In the genomic region with DNA sequence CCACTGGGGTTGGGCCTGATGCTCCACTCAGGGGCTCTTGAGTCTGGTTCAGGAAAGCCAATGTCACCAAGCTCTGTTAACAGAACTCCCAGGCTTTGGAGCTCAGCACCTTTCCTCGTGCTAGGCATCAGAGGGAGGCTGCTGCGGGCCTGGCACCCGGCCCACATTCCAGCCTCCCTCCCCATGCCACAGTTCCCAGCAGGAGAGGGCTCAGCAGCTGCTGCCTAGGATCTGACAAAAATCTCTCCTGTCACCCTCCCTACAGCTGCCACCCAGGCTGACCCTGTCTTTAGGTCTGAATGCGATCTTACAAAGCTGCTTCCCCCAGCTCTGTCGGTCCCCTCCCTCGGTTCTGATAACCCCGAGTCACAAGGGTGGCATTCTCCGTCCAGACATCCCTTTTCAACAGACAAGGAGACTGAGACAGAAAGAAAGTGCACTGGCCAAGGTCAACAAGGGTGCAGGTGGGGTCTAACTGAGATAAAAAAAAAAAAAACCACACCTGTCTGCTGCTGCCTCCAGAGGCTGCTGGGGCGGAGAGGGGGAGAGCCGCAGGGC, we compare ENCODE assay signal across 10 mouse cellular contexts. TPM values are rescaled to one million over a fixed set of nuclear protein-coding genes. Genes with fewer than 3 reads are reported as not detected.
DNase-seq lines count a peak whose midpoint lies in the region; ATAC-seq and TF ChIP-seq lines count a peak whose summit lies in the region.
"Had no signal": no experiment of that assay in that cellular context is flagged by ENCODE, and none has a peak within 500 bp of the region (broad histone marks: within the 10 kb centered on the region; RNA-seq: fewer than 3 reads in every experiment).

No protein-coding gene starts in this region.

- H3K36me3 ChIP-seq in heart, postnatal 0 days (replicated peaks; ENCODE audit: control insufficient read depth, insufficient read depth, low read length): 0 out of 2 replicates have a peak, but pooled peaks cover 6% of the 10 kb centered on the region
- no peaks in the 10 kb centered on the region for H3K36me3 ChIP-seq in neural tube, embryonic 14.5 days (ENCODE audit: control insufficient read depth, insufficient read depth, low read length)

- H3K27me3 ChIP-seq in heart, postnatal 0 days (ENCODE audit: control insufficient read depth, insufficient read depth, low read length): no peaks in the 10 kb centered on the region
- no peaks in the 10 kb centered on the region for H3K27me3 ChIP-seq in neural tube, embryonic 14.5 days (ENCODE audit: control insufficient read depth, insufficient read depth, low read length)

- peaks cover 40% of the 10 kb centered on the region for H3K4me1 ChIP-seq in heart, postnatal 0 days (ENCODE audit: control insufficient read depth, insufficient read depth)
- H3K4me1 ChIP-seq in neural tube, embryonic 14.5 days (ENCODE audit: control insufficient read depth, insufficient read depth, low read length): peaks cover 22% of the 10 kb centered on the region

- no peak for TF ChIP-seq CTCF in heart, postnatal 0 days (IDR thresholded peaks at IDR 0.05; ENCODE audit: low read depth)

- TF ChIP-seq EP300 in heart, postnatal 0 days (IDR thresholded peaks at IDR 0.05; ENCODE audit: low read depth): peak; percentile 92

- no peak overlapping the region for H3K9ac ChIP-seq in heart, postnatal 0 days (replicated peaks; ENCODE audit: low read depth, low read length)
- H3K9ac ChIP-seq in neural tube, embryonic 14.5 days (replicated peaks; ENCODE audit: low read depth, low read length): no peak overlapping the region

- no peaks in the 10 kb centered on the region for H3K9me3 ChIP-seq in heart, postnatal 0 days (replicated peaks; ENCODE audit: control insufficient read depth, low read length)
- H3K9me3 ChIP-seq in neural tube, embryonic 14.5 days (ENCODE audit: control insufficient read depth, low read length): no peaks in the 10 kb centered on the region
- H3K9me3 ChIP-seq: G1E had no signal

- ATAC-seq in heart, postnatal 0 days (ENCODE audit: insufficient read depth, low read depth): peak; percentile 74
- ATAC-seq in neural tube, embryonic 14.5 days (ENCODE audit: low read depth): peak; percentile 50; the same call in 1 of the 2 replicates

- 11% methylated on average over 10 of the region's 10 CpGs for WGBS in heart, postnatal 0 days
- WGBS in neural tube, embryonic 14.5 days: 19% methylated on average over 10 of the region's 10 CpGs

- no peak overlapping the region for H3K4me3 ChIP-seq in heart, postnatal 0 days (ENCODE audit: low read depth, low read length)
- H3K4me3 ChIP-seq in neural tube, embryonic 14.5 days (ENCODE audit: low read depth, low read length): no peak overlapping the region

- H3K27ac ChIP-seq in heart, postnatal 0 days (ENCODE audit: low read depth): peak overlapping the region; percentile 84
- H3K27ac ChIP-seq in neural tube, embryonic 14.5 days (ENCODE audit: low read depth, low read length): peak overlapping the region; percentile 60

- DNase-seq in cerebellum, postnatal 10 days: peak; percentile 59 to 75
- no peak for DNase-seq in cerebellum, postnatal 36 days
- peak; percentile 40 for DNase-seq in ES-CJ7 (ENCODE audit: low read depth, low spot score)
- peak; percentile 74 for DNase-seq in heart, postnatal 0 days (ENCODE audit: low spot score)
- DNase-seq in kidney, postnatal 4 days: peak; percentile 60 to 74
- DNase-seq in natural killer cell, adult 2 months (ENCODE audit: low spot score in 2 of 2): no peak
- DNase-seq in right cerebral cortex, postnatal 25 days: no peak

- peak overlapping the region; percentile 35 for H3K4me2 ChIP-seq in heart, postnatal 0 days (ENCODE audit: low read depth, low read length)
- 0 out of 2 replicates have a peak overlapping the region, but pooled peaks have one; percentile 11 for H3K4me2 ChIP-seq in neural tube, embryonic 14.5 days (ENCODE audit: low read depth, low read length)

RNA-seq across cellular contexts. Expression of gene Efhd2, which starts 7.7 kb away (rescaled TPM):
- total RNA-seq in heart, postnatal 0 days (2014; rRNA removed; ENCODE audit: low replicate concordance): 42.7 and 42.9 TPM in 2 replicates
- 54.5 and 56.9 TPM in 2 replicates for polyA plus RNA-seq in heart, postnatal 0 days (2015; fragmentation: Nextera tagmentation; extraction: Ambion mirVana)
- 33.2 and 36.3 TPM in 2 replicates for polyA plus RNA-seq in neural tube, embryonic 14.5 days (2014; fragmentation: Nextera tagmentation; extraction: Ambion mirVana)

RNA-seq across cellular contexts. Expression of gene Ctrc, which starts 20.9 kb away (rescaled TPM):
- not detected in 2 replicates for total RNA-seq in heart, postnatal 0 days (2014; rRNA removed; ENCODE audit: low replicate concordance)
- polyA plus RNA-seq in heart, postnatal 0 days (2015; fragmentation: Nextera tagmentation; extraction: Ambion mirVana): not detected in 2 replicates
- not detected in 2 replicates for polyA plus RNA-seq in neural tube, embryonic 14.5 days (2014; fragmentation: Nextera tagmentation; extraction: Ambion mirVana)
- total RNA-seq: G1E; neutrophil, adult 5-6 weeks had no signal
- polyA plus RNA-seq: G1E had no signal

RNA-seq across cellular contexts. Expression of gene Cela2a, which starts 41.1 kb away (rescaled TPM):
- total RNA-seq in heart, postnatal 0 days (2014; rRNA removed; ENCODE audit: low replicate concordance): 2.1 TPM in 1 of 2 replicates, not detected in the other
- polyA plus RNA-seq in heart, postnatal 0 days (2015; fragmentation: Nextera tagmentation; extraction: Ambion mirVana): 0.20 and 0.21 TPM in 2 replicates
- not detected in 2 replicates for polyA plus RNA-seq in neural tube, embryonic 14.5 days (2014; fragmentation: Nextera tagmentation; extraction: Ambion mirVana)
- total RNA-seq: G1E; neutrophil, adult 5-6 weeks had no signal
- polyA plus RNA-seq: G1E had no signal

Comparison
In these comparisons a context has a peak if more than half of its experiments do, and no peak if none do; other contexts are left out.
1. DNase-seq: peak in cerebellum, postnatal 10 days (2 of 2), ES-CJ7 (single experiment), heart, postnatal 0 days (single experiment) and kidney, postnatal 4 days (2 of 2); none in cerebellum, postnatal 36 days (0 of 2), natural killer cell, adult 2 months (0 of 2) and right cerebral cortex, postnatal 25 days (single experiment).